Mouse (Mus musculus): ENCODE results near the gene Rasl11a. TPM values are rescaled to one million over a fixed set of nuclear protein-coding genes. Genes with fewer than 3 reads are reported as not detected.
A peak's percentile ranks its signal among the peaks of the same experiment; 100 is the strongest.
"Not testable (repeated sequence)": the region's sequence is repeated elsewhere in the genome, so short reads cannot be mapped to it uniquely, and the experiment has no call there.

Rasl11a gene
- polyA plus RNA-seq, 1 experiment from 2014 or later = 37.4 TPM

DNA sequence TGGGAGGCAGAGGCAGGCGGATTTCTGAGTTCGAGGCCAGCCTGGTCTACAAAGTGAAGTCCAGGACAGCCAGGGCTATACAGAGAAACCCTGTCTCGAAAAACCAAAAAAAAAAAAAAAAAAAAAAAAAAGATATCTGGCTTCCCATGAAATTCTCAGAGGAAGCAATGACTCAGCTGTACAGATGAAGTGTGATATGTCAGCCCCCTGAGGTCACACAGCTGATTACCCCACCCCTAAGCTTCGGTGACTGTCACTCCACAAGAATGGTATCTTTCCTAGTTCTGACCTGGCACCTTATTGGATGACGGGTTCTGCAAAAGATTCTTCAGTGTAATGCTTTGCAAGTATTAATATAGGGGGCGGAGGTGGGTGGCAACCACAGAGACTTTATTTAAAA lies 33.0 kb downstream of the Rasl11a start:
- not testable (repeated sequence) for H3K4me3 ChIP-seq, H3K9me3 ChIP-seq
- 89% methylated on average over 5 of the region's 6 CpGs for WGBS

DNA sequence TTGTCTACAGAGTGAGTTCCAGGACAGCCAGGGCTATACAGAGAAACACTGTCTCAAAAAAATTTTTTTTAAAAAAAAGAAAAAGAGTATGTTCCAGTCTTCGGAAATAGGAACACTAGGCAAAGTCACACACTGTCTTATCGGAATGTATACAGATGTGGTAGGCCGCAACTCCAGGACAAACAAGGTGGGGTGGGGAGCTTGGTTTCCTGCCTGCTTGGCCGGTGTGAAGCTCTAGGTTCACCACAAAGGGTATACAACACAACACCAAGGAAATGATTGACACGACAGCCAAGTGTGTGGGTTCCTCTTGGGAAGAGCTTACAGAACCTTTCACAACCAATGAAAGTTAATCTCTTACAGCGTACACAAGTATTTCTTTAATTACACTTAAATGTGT lies 37.4 kb downstream of the Rasl11a start:
- no peak overlapping the region for H3K27ac ChIP-seq
- H3K36me3 ChIP-seq (replicated peaks) = no peaks in the 10 kb centered on the region
- H3K27me3 ChIP-seq (ENCODE audit: poor library complexity, severe bottlenecking) = no peaks in the 10 kb centered on the region
- no peaks in the 10 kb centered on the region for H3K4me1 ChIP-seq
- WGBS = 91% methylated on average over 6 of the region's 6 CpGs
- no peaks in the 10 kb centered on the region for H3K9me3 ChIP-seq
- no peak for DNase-seq (ENCODE audit: extremely low spot score, low spot score)
- H3K4me3 ChIP-seq = no peak overlapping the region

More for the DNA sequence above, 33.0 kb downstream of the Rasl11a start:
- not testable (repeated sequence) for H3K4me1 ChIP-seq; H3K27ac ChIP-seq; DNase-seq (ENCODE audit: extremely low spot score, low spot score); H3K36me3 ChIP-seq (replicated peaks); H3K27me3 ChIP-seq (ENCODE audit: poor library complexity, severe bottlenecking)

DNA sequence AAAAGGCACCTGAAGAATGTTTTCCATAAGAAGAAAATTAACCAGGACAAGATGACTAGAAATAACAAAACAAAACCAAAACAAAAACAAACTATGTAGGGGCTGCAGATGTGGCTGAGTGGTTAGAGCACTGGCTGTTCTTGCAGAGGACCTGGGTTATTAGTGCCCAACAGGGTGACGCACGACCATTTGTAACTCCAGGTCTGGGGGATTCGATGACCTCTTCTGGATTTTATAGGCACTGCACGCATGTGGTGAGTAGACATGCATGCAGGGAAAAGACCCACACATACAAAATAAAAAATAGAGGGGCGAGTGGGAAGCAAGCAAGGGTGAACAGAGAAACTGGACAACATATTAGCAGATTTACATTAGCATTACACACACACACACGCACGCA lies 38.2 kb downstream of the Rasl11a start:
- H3K4me3 ChIP-seq = no peak overlapping the region
- H3K9me3 ChIP-seq = no peaks in the 10 kb centered on the region
- no peaks in the 10 kb centered on the region for H3K27me3 ChIP-seq (ENCODE audit: poor library complexity, severe bottlenecking)
- no peak for DNase-seq (ENCODE audit: extremely low spot score, low spot score)
- no peak overlapping the region for H3K27ac ChIP-seq
- no peaks in the 10 kb centered on the region for H3K36me3 ChIP-seq (replicated peaks)
- WGBS = 73% methylated on average over 7 of the region's 7 CpGs
- no peaks in the 10 kb centered on the region for H3K4me1 ChIP-seq

DNA sequence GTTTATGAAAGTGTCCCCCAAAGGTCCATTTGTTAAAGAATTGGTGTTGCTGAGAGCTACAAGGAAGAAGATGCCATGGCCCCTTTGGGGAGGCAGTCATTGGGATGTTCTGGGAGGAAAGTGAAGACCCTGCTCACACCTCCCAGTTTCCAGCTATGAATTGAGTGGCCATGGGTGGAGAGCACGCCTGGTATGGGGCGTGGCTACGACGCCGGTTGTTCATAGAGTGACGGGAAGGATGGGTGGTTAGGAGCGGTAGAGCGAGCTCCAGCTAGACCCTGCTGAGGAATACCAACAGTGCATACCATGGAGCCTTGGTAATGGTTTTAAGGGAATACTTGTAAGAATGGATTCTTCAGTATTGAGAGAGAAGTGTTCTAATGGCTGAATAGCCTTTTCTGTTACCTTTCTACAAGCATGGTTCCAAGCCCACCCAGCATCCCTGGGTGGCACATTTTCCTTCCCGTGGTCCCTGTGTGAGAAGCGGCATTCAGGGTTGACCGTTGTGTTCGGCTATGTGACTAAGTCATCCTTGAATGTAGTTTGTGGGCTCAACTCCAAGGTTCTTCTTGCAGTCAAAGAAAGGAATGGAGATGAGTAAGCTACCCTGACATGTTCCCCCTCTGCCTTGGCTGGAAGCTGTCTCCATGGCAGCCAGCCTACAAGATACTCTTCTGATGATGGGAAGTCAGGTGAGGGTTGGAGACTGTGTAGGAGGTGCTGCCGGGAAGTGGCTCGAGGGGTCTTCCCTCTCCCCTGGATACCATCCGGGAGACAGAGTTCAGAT lies 38.8 kb downstream of the Rasl11a start:
- H3K27me3 ChIP-seq (ENCODE audit: poor library complexity, severe bottlenecking) = no peaks in the 10 kb centered on the region
- DNase-seq (ENCODE audit: extremely low spot score, low spot score) = no peak
- H3K4me3 ChIP-seq = no peak overlapping the region
- WGBS = 91% methylated on average over 15 of the region's 15 CpGs
- H3K9me3 ChIP-seq = no peaks in the 10 kb centered on the region
- no peaks in the 10 kb centered on the region for H3K36me3 ChIP-seq (replicated peaks)
- no peaks in the 10 kb centered on the region for H3K4me1 ChIP-seq
- H3K27ac ChIP-seq = no peak overlapping the region

DNA sequence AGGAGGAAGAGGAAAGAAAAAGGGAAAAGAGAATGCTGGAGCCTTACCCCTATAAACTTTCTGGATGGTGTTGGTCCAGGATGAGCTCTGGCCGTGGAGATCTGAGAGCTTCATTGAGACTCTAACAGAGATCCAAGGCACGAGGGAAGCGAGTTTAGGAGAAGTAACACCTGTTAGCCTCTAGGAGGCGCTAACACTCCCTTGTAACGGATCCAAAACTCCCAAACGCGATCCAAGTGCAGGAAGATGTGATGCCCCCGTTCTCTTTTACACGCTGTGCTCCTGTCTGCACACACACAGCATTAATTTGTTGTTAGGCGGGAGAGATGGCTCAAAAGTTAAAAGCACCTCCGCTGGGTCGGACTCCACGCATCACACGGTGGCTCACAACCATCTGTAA lies 46.3 kb downstream of the Rasl11a start:
- Histone ChIP-seq H3K9me3 (no peaks in the 10 kb centered on the region), H3K27me3 (ENCODE audit: poor library complexity, severe bottlenecking) (no peaks in the 10 kb centered on the region), H3K36me3 (replicated peaks) (no peaks in the 10 kb centered on the region), H3K4me3 (peak overlapping the region; percentile 26; the same call in 1 of the 2 replicates), H3K4me1 (peaks cover 4% of the 10 kb centered on the region; the same call in 1 of the 2 replicates), H3K27ac (no peak overlapping the region)
- 14% methylated on average over 14 of the region's 14 CpGs for WGBS
- DNase-seq (ENCODE audit: extremely low spot score, low spot score) = peak; percentile 24

DNA sequence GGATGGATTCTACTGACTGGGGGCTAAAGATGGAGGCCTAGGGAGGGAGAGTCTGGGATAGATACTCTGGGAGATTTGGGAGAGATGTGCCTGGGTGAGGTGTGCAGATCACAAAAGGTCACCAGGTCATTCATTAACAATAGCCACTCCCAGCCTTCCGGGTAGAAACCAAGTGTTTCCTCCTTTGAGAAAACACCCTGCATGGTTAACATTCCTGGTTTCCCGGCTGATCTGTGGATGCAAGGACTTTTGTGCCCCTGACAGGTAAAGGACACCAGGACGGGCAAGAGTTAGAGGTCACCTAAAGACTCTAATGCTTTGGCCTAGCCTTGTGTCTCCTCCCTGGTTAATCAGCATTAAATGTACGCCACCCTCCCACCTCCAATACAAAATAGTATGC lies 48.0 kb downstream of the Rasl11a start:
- H3K27me3 ChIP-seq (ENCODE audit: poor library complexity, severe bottlenecking) = no peaks in the 10 kb centered on the region
- no peaks in the 10 kb centered on the region for H3K36me3 ChIP-seq (replicated peaks)
- peaks cover 4% of the 10 kb centered on the region; the same call in 1 of the 2 replicates for H3K4me1 ChIP-seq
- no peak overlapping the region for H3K4me3 ChIP-seq
- no peak overlapping the region for H3K27ac ChIP-seq
- H3K9me3 ChIP-seq = no peaks in the 10 kb centered on the region
- WGBS = 83% methylated on average over 4 of the region's 4 CpGs
- no peak for DNase-seq (ENCODE audit: extremely low spot score, low spot score)

DNA sequence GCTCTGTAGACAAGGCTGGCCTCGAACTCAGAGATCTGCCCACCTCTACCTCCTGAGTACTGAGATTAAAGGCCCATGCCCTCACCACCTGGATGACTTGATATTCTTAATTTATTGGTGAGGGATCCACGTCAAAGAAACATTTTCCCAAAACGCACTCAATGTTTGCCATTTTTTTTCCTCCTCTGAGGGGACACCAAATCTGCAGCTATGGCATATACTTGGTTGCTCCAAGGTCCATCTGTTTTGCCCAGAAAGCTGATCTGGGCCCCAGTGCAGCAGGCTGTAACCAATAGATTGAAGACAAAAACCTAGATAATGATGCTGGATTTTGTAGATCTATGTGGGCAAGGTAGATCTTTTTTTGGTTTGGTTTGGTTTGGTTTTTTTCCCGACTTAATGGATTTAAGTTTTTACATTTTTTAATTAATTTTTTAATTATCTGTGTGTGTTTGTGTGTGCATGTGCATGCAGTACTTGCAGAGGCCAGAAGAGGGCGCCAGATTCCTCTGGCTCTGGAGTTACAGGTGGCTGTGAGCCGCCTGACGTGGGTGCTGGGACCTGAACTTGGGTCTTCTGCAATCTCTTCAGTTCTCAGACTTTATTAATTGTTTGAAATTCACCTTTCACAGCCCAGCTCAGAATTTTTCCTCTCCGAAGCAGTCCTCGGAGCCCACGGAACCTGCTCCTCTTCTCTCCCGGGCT lies 48.8 kb downstream of the Rasl11a start:
- no peak for DNase-seq (ENCODE audit: extremely low spot score, low spot score)
- no peak overlapping the region for H3K27ac ChIP-seq
- H3K36me3 ChIP-seq (replicated peaks) = no peaks in the 10 kb centered on the region
- H3K27me3 ChIP-seq (ENCODE audit: poor library complexity, severe bottlenecking) = no peaks in the 10 kb centered on the region
- no peak overlapping the region for H3K4me3 ChIP-seq
- H3K4me1 ChIP-seq = peaks cover 4% of the 10 kb centered on the region; the same call in 1 of the 2 replicates
- H3K9me3 ChIP-seq = no peaks in the 10 kb centered on the region
- 83% methylated on average over 11 of the region's 11 CpGs for WGBS

DNA sequence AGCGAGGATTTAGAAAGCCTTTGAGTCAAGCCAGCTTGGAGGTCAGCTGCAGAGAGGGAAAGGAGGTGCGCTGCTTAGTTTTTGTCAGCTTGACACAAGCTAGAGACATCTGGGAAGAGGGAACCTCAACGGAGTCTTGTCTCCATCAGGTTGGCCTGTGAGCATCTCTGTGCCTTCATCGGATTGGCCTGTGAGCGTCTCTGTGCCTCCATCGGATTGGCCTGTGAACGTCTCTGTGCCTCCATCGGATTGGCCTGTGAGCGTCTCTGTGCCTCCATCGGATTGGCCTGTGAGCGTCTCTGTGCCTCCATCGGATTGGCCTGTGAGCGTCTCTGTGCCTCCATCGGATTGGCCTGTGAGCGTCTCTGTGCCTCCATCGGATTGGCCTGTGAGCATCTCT lies 50.8 kb downstream of the Rasl11a start:
- H3K27me3 ChIP-seq (ENCODE audit: poor library complexity, severe bottlenecking); H3K27ac ChIP-seq; H3K9me3 ChIP-seq; H3K4me1 ChIP-seq; H3K4me3 ChIP-seq; DNase-seq (ENCODE audit: extremely low spot score, low spot score); H3K36me3 ChIP-seq (replicated peaks): not testable (repeated sequence)
- WGBS = 91% methylated on average over 16 of the region's 16 CpGs

DNA sequence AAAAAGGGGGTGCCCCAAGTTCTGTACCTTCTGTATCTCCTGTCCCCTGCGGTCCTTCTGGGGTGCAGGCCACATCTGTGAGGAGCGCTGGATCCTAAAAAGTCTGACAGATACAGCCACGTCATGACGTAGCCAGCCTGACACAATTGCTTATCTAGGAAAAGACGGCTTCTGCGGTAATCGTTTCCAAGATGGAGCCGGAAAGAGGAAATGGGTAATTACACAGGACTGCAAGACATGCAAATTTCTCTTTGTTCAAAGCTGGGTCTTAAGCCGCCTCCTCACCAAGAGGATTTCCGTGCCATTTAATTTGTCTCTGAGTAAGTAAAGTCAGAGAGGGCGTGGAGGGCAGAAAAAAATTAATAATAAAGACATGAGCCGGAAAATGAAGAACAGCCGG lies 52.1 kb downstream of the Rasl11a start:
- no peaks in the 10 kb centered on the region for H3K36me3 ChIP-seq (replicated peaks)
- no peak for DNase-seq (ENCODE audit: extremely low spot score, low spot score)
- no peaks in the 10 kb centered on the region; the same call in 1 of the 2 replicates for H3K4me1 ChIP-seq
- H3K9me3 ChIP-seq = no peaks in the 10 kb centered on the region
- H3K27me3 ChIP-seq (ENCODE audit: poor library complexity, severe bottlenecking) = no peaks in the 10 kb centered on the region
- no peak overlapping the region for H3K27ac ChIP-seq
- H3K4me3 ChIP-seq = no peak overlapping the region
- WGBS = 91% methylated on average over 13 of the region's 13 CpGs

Other genes starting within 250 kb of the Rasl11a start
- 13.2 and 14.2 TPM in 2 replicates for gene Usp12, start 50.1 kb upstream of the Rasl11a start, polyA plus RNA-seq (2016; fragmentation: Nextera tagmentation; extraction: Ambion mirVana)
- 529 and 540 TPM in 2 replicates for gene Rpl21, start 12.2 kb upstream of the Rasl11a start, polyA plus RNA-seq (2016; fragmentation: Nextera tagmentation; extraction: Ambion mirVana)
- 149 and 150 TPM in 2 replicates for gene Gtf3a, start 103.6 kb downstream of the Rasl11a start, polyA plus RNA-seq (2016; fragmentation: Nextera tagmentation; extraction: Ambion mirVana)
- gene Mtif3, start 118.7 kb downstream of the Rasl11a start, polyA plus RNA-seq (2016; fragmentation: Nextera tagmentation; extraction: Ambion mirVana) = 20.7 and 22.4 TPM in 2 replicates
- 8.6 and 9.8 TPM in 2 replicates for gene Lnx2, start 231.5 kb downstream of the Rasl11a start, polyA plus RNA-seq (2016; fragmentation: Nextera tagmentation; extraction: Ambion mirVana)
- 129 and 132 TPM in 2 replicates for gene Polr1d, start 232.0 kb downstream of the Rasl11a start, polyA plus RNA-seq (2016; fragmentation: Nextera tagmentation; extraction: Ambion mirVana)

Data from forebrain, embryonic 10.5 days (tissue).